ENCODE assay signal across 13 mouse cellular contexts in genomic region chr2:163657486-163657885, GRCm38 (mm10). TPM values are rescaled to one million over a fixed set of nuclear protein-coding genes. Genes with fewer than 3 reads are reported as not detected.
DNase-seq lines count a peak whose midpoint lies in the region; ATAC-seq and TF ChIP-seq lines count a peak whose summit lies in the region.
"Had no signal": no experiment of that assay in that cellular context is flagged by ENCODE, and none has a peak within 500 bp of the region (broad histone marks: within the 10 kb centered on the region; RNA-seq: fewer than 3 reads in every experiment).

No protein-coding gene starts in this region.

- 84% methylated on average over 2 of the region's 2 CpGs for WGBS in embryonic facial prominence, embryonic 14.5 days
- 91% methylated on average over 2 of the region's 2 CpGs for WGBS in embryonic facial prominence, embryonic 10.5 days
- 92% methylated on average over 2 of the region's 2 CpGs for WGBS in hindbrain, embryonic 13.5 days
- WGBS in hindbrain, embryonic 11.5 days, result 85% methylated on average over 2 of the region's 2 CpGs
- WGBS in midbrain, embryonic 11.5 days, result 79% methylated on average over 2 of the region's 2 CpGs
- 75% methylated on average over 2 of the region's 2 CpGs for WGBS in midbrain, postnatal 0 days
- 76% methylated on average over 2 of the region's 2 CpGs for WGBS in liver, postnatal 0 days (ENCODE audit: insufficient replicate concordance)

- no peak overlapping the region for H3K27ac ChIP-seq in embryonic facial prominence, embryonic 14.5 days (replicated peaks; ENCODE audit: low read depth, low read length)
- H3K27ac ChIP-seq in embryonic facial prominence, embryonic 10.5 days (replicated peaks), result no peak overlapping the region
- H3K27ac ChIP-seq in hindbrain, embryonic 13.5 days, result no peak overlapping the region
- no peak overlapping the region for H3K27ac ChIP-seq in hindbrain, embryonic 11.5 days (ENCODE audit: low read depth, low read length)
- no peak overlapping the region for H3K27ac ChIP-seq in midbrain, embryonic 11.5 days (ENCODE audit: low read depth, low read length)
- no peak overlapping the region for H3K27ac ChIP-seq in midbrain, postnatal 0 days (ENCODE audit: low read depth, low read length)
- no peak overlapping the region for H3K27ac ChIP-seq in liver, postnatal 0 days (ENCODE audit: low read depth)
- H3K27ac ChIP-seq: stomach, embryonic 15.5 days had no signal

- H3K4me1 ChIP-seq in embryonic facial prominence, embryonic 14.5 days (ENCODE audit: control insufficient read depth, insufficient read depth, low read length), result peaks cover 7% of the 10 kb centered on the region
- peaks cover 36% of the 10 kb centered on the region for H3K4me1 ChIP-seq in embryonic facial prominence, embryonic 10.5 days
- H3K4me1 ChIP-seq in hindbrain, embryonic 13.5 days (replicated peaks), result peaks cover 33% of the 10 kb centered on the region
- H3K4me1 ChIP-seq in hindbrain, embryonic 11.5 days (replicated peaks; ENCODE audit: control insufficient read depth, insufficient read depth, low read length), result peaks cover 2% of the 10 kb centered on the region; the same call in 1 of the 2 replicates
- peaks cover 6% of the 10 kb centered on the region; the same call in 1 of the 2 replicates for H3K4me1 ChIP-seq in midbrain, embryonic 11.5 days (ENCODE audit: control insufficient read depth, insufficient read depth, low read length)
- H3K4me1 ChIP-seq in midbrain, postnatal 0 days (ENCODE audit: insufficient read depth, low read length), result 0 out of 2 replicates have a peak, but pooled peaks cover 3% of the 10 kb centered on the region
- peaks cover 30% of the 10 kb centered on the region for H3K4me1 ChIP-seq in liver, postnatal 0 days (ENCODE audit: insufficient read depth)

- H3K4me3 ChIP-seq in embryonic facial prominence, embryonic 14.5 days (ENCODE audit: low read depth, low read length), result no peak overlapping the region
- no peak overlapping the region for H3K4me3 ChIP-seq in embryonic facial prominence, embryonic 10.5 days
- H3K4me3 ChIP-seq in hindbrain, embryonic 13.5 days, result no peak overlapping the region
- H3K4me3 ChIP-seq in hindbrain, embryonic 11.5 days (ENCODE audit: low read depth, low read length), result no peak overlapping the region
- H3K4me3 ChIP-seq in midbrain, embryonic 11.5 days (ENCODE audit: low read depth, low read length), result no peak overlapping the region
- H3K4me3 ChIP-seq in midbrain, postnatal 0 days (ENCODE audit: low read depth, low read length), result no peak overlapping the region; the same call in 1 of the 2 replicates
- no peak overlapping the region for H3K4me3 ChIP-seq in liver, postnatal 0 days (ENCODE audit: low read depth, low read length)

- DNase-seq in embryonic facial prominence, embryonic 14.5 days (ENCODE audit: low spot score), result no peak
- no peak for DNase-seq in embryonic facial prominence, embryonic 10.5 days (ENCODE audit: low spot score)
- DNase-seq in hindbrain, embryonic 11.5 days (ENCODE audit: low spot score), result no peak
- DNase-seq in midbrain, embryonic 11.5 days (ENCODE audit: low spot score, missing footprints), result peak; percentile 83
- no peak for DNase-seq in midbrain, postnatal 0 days (ENCODE audit: low spot score)
- no peak for DNase-seq in liver, postnatal 0 days
- no peak for DNase-seq in urinary bladder, postnatal 14 days (ENCODE audit: low spot score)
- DNase-seq: cerebellum, adult 9-11 months had no signal

- no peak for TF ChIP-seq CTCF in midbrain, postnatal 0 days (IDR thresholded peaks at IDR 0.05)
- no peak for TF ChIP-seq CTCF in liver, postnatal 0 days (IDR thresholded peaks at IDR 0.05; ENCODE audit: low read depth)

- H3K36me3 ChIP-seq in embryonic facial prominence, embryonic 14.5 days (ENCODE audit: control insufficient read depth, insufficient read depth, low read length), result no peaks in the 10 kb centered on the region
- no peaks in the 10 kb centered on the region for H3K36me3 ChIP-seq in embryonic facial prominence, embryonic 10.5 days (replicated peaks)
- H3K36me3 ChIP-seq in hindbrain, embryonic 13.5 days, result no peaks in the 10 kb centered on the region
- H3K36me3 ChIP-seq in hindbrain, embryonic 11.5 days (ENCODE audit: control insufficient read depth, insufficient read depth, low read length), result no peaks in the 10 kb centered on the region
- no peaks in the 10 kb centered on the region for H3K36me3 ChIP-seq in midbrain, embryonic 11.5 days (ENCODE audit: control insufficient read depth, insufficient read depth, low read length)
- H3K36me3 ChIP-seq in midbrain, postnatal 0 days (ENCODE audit: insufficient read depth, low read length), result no peaks in the 10 kb centered on the region
- no peaks in the 10 kb centered on the region for H3K36me3 ChIP-seq in liver, postnatal 0 days (replicated peaks; ENCODE audit: insufficient read depth, low read length)
- H3K36me3 ChIP-seq: heart, embryonic 12.5 days; hindbrain, embryonic 15.5 days; limb, embryonic 15.5 days; stomach, embryonic 15.5 days had no signal

- H3K9ac ChIP-seq in embryonic facial prominence, embryonic 14.5 days (ENCODE audit: low read depth, low read length), result no peak overlapping the region
- peak overlapping the region; percentile 83; the same call in 1 of the 2 replicates for H3K9ac ChIP-seq in hindbrain, embryonic 13.5 days
- H3K9ac ChIP-seq in hindbrain, embryonic 11.5 days (ENCODE audit: low read depth, low read length), result no peak overlapping the region
- 0 out of 2 replicates have a peak overlapping the region, but pooled peaks have one; percentile 91 for H3K9ac ChIP-seq in midbrain, embryonic 11.5 days (ENCODE audit: low read length)
- H3K9ac ChIP-seq in midbrain, postnatal 0 days (replicated peaks; ENCODE audit: low read length, poor library complexity, severe bottlenecking), result no peak overlapping the region
- H3K9ac ChIP-seq in liver, postnatal 0 days (replicated peaks), result no peak overlapping the region

- no peaks in the 10 kb centered on the region for H3K9me3 ChIP-seq in embryonic facial prominence, embryonic 14.5 days (ENCODE audit: control insufficient read depth, low read length)
- no peaks in the 10 kb centered on the region for H3K9me3 ChIP-seq in embryonic facial prominence, embryonic 10.5 days
- H3K9me3 ChIP-seq in hindbrain, embryonic 13.5 days, result no peaks in the 10 kb centered on the region
- no peaks in the 10 kb centered on the region for H3K9me3 ChIP-seq in hindbrain, embryonic 11.5 days (ENCODE audit: control insufficient read depth, low read length)
- no peaks in the 10 kb centered on the region for H3K9me3 ChIP-seq in midbrain, embryonic 11.5 days (ENCODE audit: control insufficient read depth, low read length)
- no peaks in the 10 kb centered on the region for H3K9me3 ChIP-seq in midbrain, postnatal 0 days (ENCODE audit: low read length)
- no peaks in the 10 kb centered on the region for H3K9me3 ChIP-seq in liver, postnatal 0 days (ENCODE audit: low read length)
- H3K9me3 ChIP-seq: heart, embryonic 12.5 days; hindbrain, embryonic 15.5 days; limb, embryonic 15.5 days; stomach, embryonic 15.5 days had no signal

- no peak for TF ChIP-seq EP300 in liver, postnatal 0 days (IDR thresholded peaks at IDR 0.05; ENCODE audit: low read depth)

- H3K27me3 ChIP-seq in embryonic facial prominence, embryonic 14.5 days (replicated peaks; ENCODE audit: control insufficient read depth, insufficient read depth, low read length), result no peaks in the 10 kb centered on the region
- H3K27me3 ChIP-seq in embryonic facial prominence, embryonic 10.5 days (replicated peaks; ENCODE audit: low read depth, poor library complexity, severe bottlenecking), result no peaks in the 10 kb centered on the region
- no peaks in the 10 kb centered on the region for H3K27me3 ChIP-seq in hindbrain, embryonic 13.5 days
- no peaks in the 10 kb centered on the region for H3K27me3 ChIP-seq in hindbrain, embryonic 11.5 days (ENCODE audit: control insufficient read depth, insufficient read depth, low read length)
- no peaks in the 10 kb centered on the region for H3K27me3 ChIP-seq in midbrain, embryonic 11.5 days (ENCODE audit: control insufficient read depth, insufficient read depth, low read length)
- H3K27me3 ChIP-seq in midbrain, postnatal 0 days (ENCODE audit: insufficient read depth, low read length), result no peaks in the 10 kb centered on the region
- no peaks in the 10 kb centered on the region for H3K27me3 ChIP-seq in liver, postnatal 0 days (ENCODE audit: insufficient read depth, low read length)
- H3K27me3 ChIP-seq: heart, embryonic 12.5 days; hindbrain, embryonic 15.5 days; limb, embryonic 15.5 days; stomach, embryonic 15.5 days had no signal

- H3K4me2 ChIP-seq in embryonic facial prominence, embryonic 14.5 days (ENCODE audit: low read depth, low read length), result peak overlapping the region; percentile 73; the same call in 1 of the 2 replicates
- no peak overlapping the region for H3K4me2 ChIP-seq in hindbrain, embryonic 13.5 days
- no peak overlapping the region for H3K4me2 ChIP-seq in hindbrain, embryonic 11.5 days (replicated peaks; ENCODE audit: low read depth, low read length)
- H3K4me2 ChIP-seq in midbrain, embryonic 11.5 days, result no peak overlapping the region
- no peak overlapping the region for H3K4me2 ChIP-seq in midbrain, postnatal 0 days (ENCODE audit: low read depth, low read length, poor library complexity, severe bottlenecking)
- peak overlapping the region; percentile 81 for H3K4me2 ChIP-seq in liver, postnatal 0 days (ENCODE audit: low read depth, low read length)

- no peak for ATAC-seq in embryonic facial prominence, embryonic 14.5 days (ENCODE audit: low read depth)
- no peak for ATAC-seq in hindbrain, embryonic 13.5 days (ENCODE audit: low FRiP score)
- ATAC-seq in hindbrain, embryonic 11.5 days (ENCODE audit: low FRiP score), result no peak
- ATAC-seq in midbrain, embryonic 11.5 days (ENCODE audit: low FRiP score), result no peak
- no peak for ATAC-seq in midbrain, postnatal 0 days (ENCODE audit: low FRiP score)
- ATAC-seq in liver, postnatal 0 days, result no peak

RNA-seq across cellular contexts. Expression of gene Pkig, which starts 0.7 kb away (rescaled TPM):
- polyA plus RNA-seq in embryonic facial prominence, embryonic 14.5 days (2014; fragmentation: Nextera tagmentation; extraction: Ambion mirVana), result 153 and 165 TPM in 2 replicates
- 189 and 194 TPM in 2 replicates for polyA plus RNA-seq in embryonic facial prominence, embryonic 10.5 days (2016; fragmentation: Nextera tagmentation; extraction: Ambion mirVana)
- polyA plus RNA-seq in hindbrain, embryonic 13.5 days (2015; fragmentation: Nextera tagmentation; extraction: Ambion mirVana), result 110 and 119 TPM in 2 replicates
- 136 and 138 TPM in 2 replicates for polyA plus RNA-seq in hindbrain, embryonic 11.5 days (2014; fragmentation: Nextera tagmentation; extraction: Ambion mirVana)
- polyA plus RNA-seq in midbrain, embryonic 11.5 days (2014; fragmentation: Nextera tagmentation; extraction: Ambion mirVana), result 153 and 162 TPM in 2 replicates
- 90.5 and 102 TPM in 2 replicates for total RNA-seq in midbrain, postnatal 0 days (2014; rRNA removed)
- polyA plus RNA-seq in midbrain, postnatal 0 days (2015; fragmentation: Nextera tagmentation; extraction: Ambion mirVana), result 153 and 161 TPM in 2 replicates
- 84.9 and 85.0 TPM in 2 replicates for polyA plus RNA-seq in liver, postnatal 0 days (2015; fragmentation: Nextera tagmentation; extraction: Ambion mirVana)

RNA-seq across cellular contexts. Expression of gene Serinc3, which starts 12.6 kb away (rescaled TPM):
- 43.0 and 53.0 TPM in 2 replicates for polyA plus RNA-seq in embryonic facial prominence, embryonic 14.5 days (2014; fragmentation: Nextera tagmentation; extraction: Ambion mirVana)
- polyA plus RNA-seq in embryonic facial prominence, embryonic 10.5 days (2016; fragmentation: Nextera tagmentation; extraction: Ambion mirVana), result 21.9 and 22.1 TPM in 2 replicates
- 37.5 and 38.7 TPM in 2 replicates for polyA plus RNA-seq in hindbrain, embryonic 13.5 days (2015; fragmentation: Nextera tagmentation; extraction: Ambion mirVana)
- polyA plus RNA-seq in hindbrain, embryonic 11.5 days (2014; fragmentation: Nextera tagmentation; extraction: Ambion mirVana), result 35.7 and 38.4 TPM in 2 replicates
- 35.0 and 38.8 TPM in 2 replicates for polyA plus RNA-seq in midbrain, embryonic 11.5 days (2014; fragmentation: Nextera tagmentation; extraction: Ambion mirVana)
- total RNA-seq in midbrain, postnatal 0 days (2014; rRNA removed), result 96.1 and 101 TPM in 2 replicates
- 35.9 and 36.9 TPM in 2 replicates for polyA plus RNA-seq in midbrain, postnatal 0 days (2015; fragmentation: Nextera tagmentation; extraction: Ambion mirVana)
- polyA plus RNA-seq in liver, postnatal 0 days (2015; fragmentation: Nextera tagmentation; extraction: Ambion mirVana), result 79.9 and 92.7 TPM in 2 replicates

RNA-seq across cellular contexts. Expression of gene Ttpal, which starts 55.4 kb away (rescaled TPM):
- polyA plus RNA-seq in embryonic facial prominence, embryonic 14.5 days (2014; fragmentation: Nextera tagmentation; extraction: Ambion mirVana), result 40.6 and 46.2 TPM in 2 replicates
- polyA plus RNA-seq in embryonic facial prominence, embryonic 10.5 days (2016; fragmentation: Nextera tagmentation; extraction: Ambion mirVana), result 31.3 and 33.4 TPM in 2 replicates
- polyA plus RNA-seq in hindbrain, embryonic 13.5 days (2015; fragmentation: Nextera tagmentation; extraction: Ambion mirVana), result 42.0 and 48.1 TPM in 2 replicates
- 40.2 and 42.2 TPM in 2 replicates for polyA plus RNA-seq in hindbrain, embryonic 11.5 days (2014; fragmentation: Nextera tagmentation; extraction: Ambion mirVana)
- polyA plus RNA-seq in midbrain, embryonic 11.5 days (2014; fragmentation: Nextera tagmentation; extraction: Ambion mirVana), result 39.9 and 44.5 TPM in 2 replicates
- 76.2 and 91.9 TPM in 2 replicates for total RNA-seq in midbrain, postnatal 0 days (2014; rRNA removed)
- polyA plus RNA-seq in midbrain, postnatal 0 days (2015; fragmentation: Nextera tagmentation; extraction: Ambion mirVana), result 33.5 and 34.7 TPM in 2 replicates
- 6.7 and 9.5 TPM in 2 replicates for polyA plus RNA-seq in liver, postnatal 0 days (2015; fragmentation: Nextera tagmentation; extraction: Ambion mirVana)

Comparison
In these comparisons a context has a peak if more than half of its experiments do, and no peak if none do; other contexts are left out.
1. H3K9ac ChIP-seq: peak in hindbrain, embryonic 13.5 days (single experiment) and midbrain, embryonic 11.5 days (single experiment); none in embryonic facial prominence, embryonic 14.5 days (single experiment), hindbrain, embryonic 11.5 days (single experiment), midbrain, postnatal 0 days (single experiment) and liver, postnatal 0 days (single experiment).
2. H3K4me2 ChIP-seq: peak in embryonic facial prominence, embryonic 14.5 days (single experiment) and liver, postnatal 0 days (single experiment); none in hindbrain, embryonic 13.5 days (single experiment), hindbrain, embryonic 11.5 days (single experiment), midbrain, embryonic 11.5 days (single experiment) and midbrain, postnatal 0 days (single experiment).